Mouse (Mus musculus) kidney, adult 8-10 months (tissue): Measurements from ENCODE around the gene Hcrtr2.

ENCODE experiments used
- DNase-seq, 2 experiments: peaks; one replicate each; pipeline ENCODE4 v3.0.0; 2022

Gene Hcrtr2

DNA sequence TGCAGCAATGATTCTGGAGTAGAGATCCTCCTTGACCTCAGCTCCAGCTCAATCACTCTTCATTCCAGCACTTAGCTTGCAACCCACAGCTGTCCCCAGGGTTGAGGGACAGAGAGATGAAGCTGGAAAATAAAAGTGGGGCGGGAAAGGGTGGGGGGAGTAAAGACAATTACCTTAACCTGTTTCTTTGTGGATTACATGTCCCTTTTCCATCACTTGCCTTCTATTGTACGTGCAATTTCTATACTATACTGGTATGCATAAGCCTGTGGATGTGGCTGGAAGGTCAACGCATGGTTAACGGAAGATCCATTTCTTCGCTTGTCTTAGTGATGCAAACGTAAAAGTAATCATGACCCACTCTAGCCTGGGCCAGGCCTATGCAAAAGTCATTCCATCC is at the start of gene Hcrtr2:
Gene Hcrtr2, minus strand, starts transcription at position 101 of the 400 bp plus-strand sequence.
- no peak for DNase-seq

DNA sequence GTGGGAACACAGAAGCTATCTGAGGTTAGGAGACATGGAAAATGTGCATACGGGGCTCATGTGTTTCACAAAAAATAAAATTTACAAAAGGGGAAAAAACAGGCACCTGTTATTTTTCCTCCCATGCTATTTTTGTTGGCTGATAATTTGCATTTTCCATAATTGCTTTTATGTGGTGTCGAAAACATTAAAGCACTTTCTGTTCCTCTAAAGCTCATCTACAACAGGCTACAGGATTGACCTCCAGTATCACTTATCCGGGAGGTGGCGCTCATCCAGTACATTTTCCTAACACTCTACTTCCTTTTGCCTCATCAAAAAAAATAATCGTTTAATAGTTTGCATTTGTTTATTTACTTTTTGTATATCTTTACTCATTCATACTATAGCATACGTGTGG is 41.2 kb upstream of the Hcrtr2 start:
- no peak for DNase-seq

DNA sequence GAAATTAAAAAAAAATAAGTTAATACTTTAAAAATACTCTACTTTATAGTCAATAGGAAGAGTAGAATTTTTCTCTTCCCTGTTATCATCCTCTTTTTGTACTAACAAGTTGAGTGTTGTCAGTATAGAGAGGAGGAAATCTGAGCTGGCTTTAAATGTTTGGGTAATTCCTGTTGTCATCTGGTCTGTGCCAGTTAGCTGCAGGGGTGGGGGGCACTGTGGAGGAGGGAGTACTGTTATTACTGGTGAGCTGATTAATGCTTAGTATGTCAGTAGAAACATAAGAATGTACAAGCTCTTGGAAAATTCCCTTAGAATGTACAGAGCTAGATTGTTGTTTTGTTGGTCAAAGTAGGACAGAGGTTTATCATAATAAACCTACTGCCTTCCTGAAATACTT is 36.7 kb upstream of the Hcrtr2 start:
- no peak for DNase-seq

DNA sequence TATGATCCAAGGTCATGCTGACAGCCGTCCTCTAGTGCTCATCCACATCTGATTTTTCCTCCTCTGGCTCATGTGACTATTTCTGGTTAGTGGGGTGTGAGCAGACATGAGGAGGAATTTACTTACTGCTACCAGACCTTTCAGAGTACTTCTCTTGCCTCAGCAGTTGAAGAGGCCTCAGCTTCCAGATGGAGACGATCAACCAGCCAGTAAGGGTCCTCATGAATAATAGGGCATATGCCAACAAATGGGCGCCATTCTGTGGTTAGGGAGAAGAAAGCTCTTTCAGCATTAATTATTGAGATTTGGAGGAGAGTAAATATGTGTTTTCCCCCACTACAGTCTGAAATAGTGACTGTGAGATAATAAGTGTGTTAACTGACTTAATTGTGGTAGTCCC is 28.7 kb upstream of the Hcrtr2 start:
- no peak for DNase-seq

DNA sequence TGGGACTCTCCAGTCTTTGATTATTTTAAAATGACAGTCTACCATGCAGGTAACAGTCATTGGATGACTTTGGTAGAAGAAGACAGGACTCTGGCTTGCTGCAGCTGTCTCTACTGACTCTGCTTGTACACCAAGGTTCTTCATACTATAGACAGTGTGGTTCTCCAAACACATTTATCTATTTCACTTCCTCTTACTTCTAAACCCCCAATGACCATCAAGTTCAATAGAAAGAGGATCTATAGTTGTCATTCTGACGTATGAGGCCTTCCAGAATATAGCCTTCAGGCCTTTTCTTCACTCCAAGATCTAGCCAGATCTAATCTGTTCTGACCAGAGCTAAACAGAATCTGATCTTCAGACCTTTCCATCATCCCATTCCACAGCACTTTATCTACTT is 23.6 kb upstream of the Hcrtr2 start:
- DNase-seq, result no peak

DNA sequence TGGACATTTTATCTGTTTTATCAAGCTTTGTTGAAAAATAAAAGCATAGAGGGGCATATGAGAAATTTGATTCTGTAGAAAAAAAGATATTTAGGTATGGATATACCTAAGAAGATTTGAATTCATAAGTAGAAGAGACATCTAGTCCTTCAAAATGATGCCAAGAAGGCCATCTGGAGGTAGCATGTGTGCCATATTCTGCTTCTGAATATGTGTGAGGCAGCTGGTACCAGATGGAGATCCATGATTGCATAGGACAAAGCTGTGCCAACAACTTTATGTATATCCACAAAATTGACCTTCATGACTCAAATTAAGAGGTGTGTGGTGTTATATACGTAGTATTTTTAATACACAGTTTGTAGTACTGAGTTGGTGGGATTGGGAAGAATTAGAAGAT is 7.4 kb upstream of the Hcrtr2 start:
- no peak for DNase-seq

DNA sequence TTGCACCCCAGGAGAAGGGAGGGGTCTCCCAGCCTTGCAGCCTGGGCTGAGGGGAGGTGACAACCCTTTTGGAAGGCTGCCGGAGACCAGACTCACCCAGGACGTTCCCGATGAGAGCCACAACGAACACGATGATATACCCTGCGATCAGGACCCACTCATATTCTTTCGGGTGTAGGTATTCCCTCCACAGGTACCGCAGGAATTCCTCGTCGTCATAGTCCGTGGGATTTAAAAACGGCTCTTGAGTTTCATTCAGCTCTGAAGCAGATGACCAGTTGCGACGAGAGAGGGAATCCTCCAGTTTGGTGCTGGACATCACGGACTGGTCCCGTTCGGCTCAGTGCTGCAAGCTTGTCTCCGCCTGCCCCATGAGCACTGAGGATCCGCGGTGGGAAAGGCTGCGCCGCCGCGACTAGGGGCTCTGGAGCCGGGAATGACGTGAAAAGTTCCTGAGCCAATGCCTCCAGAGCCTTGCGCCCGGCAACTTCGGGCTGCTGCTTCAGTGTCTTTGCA is 412 bp downstream of the Hcrtr2 start:
- DNase-seq, result no peak

DNA sequence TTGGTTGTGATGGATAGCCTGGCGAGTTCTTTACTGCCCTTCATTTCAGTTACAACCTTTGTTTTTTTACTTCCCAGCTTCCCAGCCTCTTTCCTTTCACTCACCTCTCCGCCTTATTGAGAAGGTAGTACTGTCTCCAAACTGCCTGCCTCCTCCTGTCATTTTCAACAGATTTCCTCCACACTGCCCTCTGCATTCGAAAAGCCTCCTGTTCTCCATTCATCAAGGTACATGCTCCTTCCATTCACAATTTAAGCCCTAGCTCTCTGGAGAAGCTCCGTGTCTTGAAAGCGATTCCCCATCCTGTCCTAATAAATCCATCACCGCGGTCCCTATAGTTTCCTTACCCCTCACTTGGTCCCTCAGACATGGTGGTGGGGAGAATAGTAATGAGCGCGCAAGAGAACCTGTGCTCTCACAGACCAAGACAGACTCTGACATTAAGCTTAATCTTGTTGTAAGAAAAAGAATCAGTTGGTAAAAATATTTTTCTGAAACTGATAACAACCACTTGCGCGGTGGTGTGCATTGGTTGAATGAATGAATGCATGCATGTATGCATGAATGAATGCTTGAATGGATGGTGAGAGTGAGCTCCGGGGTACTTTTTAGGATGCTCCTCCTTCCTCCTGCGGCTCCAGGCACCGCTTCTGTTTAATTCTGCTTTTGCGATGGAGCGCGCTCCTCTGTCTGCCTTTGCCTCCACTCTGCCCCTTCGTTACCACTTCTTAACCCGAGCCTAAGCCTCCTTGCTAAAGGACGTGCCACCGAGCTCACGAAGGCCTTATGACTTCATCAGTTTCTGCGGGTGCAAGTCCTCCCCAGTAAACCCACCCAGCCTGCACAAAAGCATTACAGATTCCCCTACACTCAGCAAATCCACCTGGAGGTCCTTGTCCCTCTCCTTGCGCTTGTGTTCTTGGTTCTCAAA is 1.3 kb downstream of the Hcrtr2 start:
- no peak for DNase-seq

DNA sequence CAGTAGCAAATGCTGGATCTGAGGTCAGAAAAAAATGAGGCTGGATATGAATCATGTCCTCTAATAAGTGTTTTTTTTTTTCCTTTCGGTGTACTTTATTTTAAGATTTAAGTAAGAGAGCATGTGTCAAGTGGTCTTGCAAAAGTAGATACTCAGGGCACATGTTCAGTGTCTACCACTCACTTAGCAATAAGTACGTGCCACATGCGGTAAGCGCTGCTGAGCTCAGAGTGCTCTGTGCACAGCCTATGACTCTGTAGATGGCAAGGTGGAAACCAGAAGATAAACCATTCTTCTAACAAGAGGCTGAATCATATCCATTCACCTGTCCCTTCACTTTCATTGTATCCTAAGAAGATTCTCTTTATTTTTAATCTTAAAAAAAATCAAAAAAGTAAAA is 2.1 kb downstream of the Hcrtr2 start:
- DNase-seq, result no peak

DNA sequence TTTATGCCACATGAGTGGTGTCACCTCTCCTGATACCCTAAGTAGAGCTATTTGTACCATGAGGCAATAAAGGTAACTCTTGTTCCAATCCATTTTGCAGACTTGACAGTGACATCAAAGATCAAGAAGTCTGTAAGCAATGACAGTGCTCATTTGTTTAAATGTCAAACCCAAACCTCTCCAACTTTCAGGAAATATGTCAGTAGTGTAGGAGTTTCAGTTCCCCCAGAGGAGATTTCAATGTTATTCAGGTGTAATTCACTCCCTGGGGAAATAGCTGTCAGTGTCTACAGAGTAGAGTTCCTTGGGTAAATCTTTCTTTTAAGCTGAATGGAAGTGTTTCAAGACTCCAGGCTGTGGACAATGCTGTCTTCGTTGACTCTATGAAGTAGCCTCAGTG is 2.9 kb downstream of the Hcrtr2 start:
- DNase-seq, result no peak

DNA sequence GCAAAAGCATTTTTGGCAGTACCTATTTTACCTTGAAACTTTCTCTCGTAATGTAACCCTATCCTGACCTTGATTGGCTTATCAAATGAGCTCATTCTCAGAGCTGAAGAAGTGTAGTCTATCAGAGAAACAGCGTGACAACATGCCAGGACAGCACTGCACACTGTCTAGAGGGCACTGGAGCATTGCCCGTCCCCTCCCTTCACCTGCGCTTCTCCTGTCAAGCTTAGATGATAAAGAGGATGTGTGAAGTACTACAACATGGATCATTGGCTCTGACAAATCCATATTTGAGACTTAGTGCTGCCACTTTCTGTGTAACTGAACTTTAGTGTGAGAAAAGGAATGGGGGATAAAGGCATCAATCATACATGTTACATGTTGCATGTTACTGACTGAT is 5.4 kb downstream of the Hcrtr2 start:
- no peak for DNase-seq

DNA sequence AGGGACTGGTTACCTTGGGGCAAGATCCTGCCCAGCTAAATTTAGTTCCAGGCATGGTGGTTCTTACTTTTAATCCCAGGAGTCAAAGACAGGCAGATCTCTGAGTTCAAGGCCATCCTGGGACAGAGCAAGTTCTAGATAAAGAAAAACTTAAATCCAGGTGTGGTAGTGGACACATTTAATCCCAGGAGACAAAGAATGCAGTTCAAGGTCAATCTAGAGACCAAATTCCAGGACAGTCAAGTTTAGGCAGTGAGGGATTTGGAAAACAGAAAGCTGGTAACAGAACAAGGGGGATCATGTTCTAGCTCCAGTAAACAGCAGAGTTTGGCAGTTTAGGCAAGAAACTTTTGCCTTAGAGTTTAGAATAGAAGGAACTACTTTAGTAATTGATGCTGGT is 8.6 kb downstream of the Hcrtr2 start:
- DNase-seq, result no peak

DNA sequence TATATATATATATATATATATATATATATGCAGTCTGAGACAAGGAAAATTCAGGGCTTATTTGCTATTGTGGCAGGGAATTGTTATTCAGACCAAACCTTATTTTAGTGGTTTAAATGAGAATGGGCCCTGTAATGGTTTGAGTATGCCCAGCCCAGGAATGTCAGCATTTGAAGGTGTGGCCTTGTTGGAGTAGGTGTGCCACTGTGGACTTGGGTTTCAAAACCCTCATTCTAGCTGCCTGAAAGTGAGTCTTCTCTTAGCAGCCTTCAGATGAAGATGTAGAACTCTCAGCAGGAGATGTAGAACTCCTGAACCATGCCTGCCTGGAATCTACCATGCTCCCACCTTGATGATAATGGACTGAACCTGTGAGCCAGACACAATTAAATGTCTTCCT is 9.7 kb downstream of the Hcrtr2 start:
- DNase-seq, result no peak

DNA sequence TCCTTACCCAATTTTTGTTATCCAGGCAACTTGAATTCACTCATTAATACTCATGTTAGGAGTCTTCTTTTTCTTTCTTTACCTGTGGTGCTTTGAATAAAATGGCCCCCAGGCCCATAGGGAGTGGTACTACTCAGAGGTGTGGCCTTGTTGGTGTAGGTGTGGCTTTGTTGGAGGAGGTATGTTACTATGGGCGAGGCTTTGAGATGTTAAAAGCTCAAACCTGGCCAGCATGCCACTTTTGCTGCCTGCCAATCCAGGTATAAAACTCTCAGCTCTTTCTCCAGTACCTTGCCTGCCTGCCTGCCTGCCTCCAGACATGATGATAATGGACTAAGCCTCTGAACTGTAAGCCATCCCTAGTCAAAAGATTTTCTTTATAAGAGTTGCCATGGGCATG is 11.4 kb downstream of the Hcrtr2 start:
- DNase-seq, result no peak

DNA sequence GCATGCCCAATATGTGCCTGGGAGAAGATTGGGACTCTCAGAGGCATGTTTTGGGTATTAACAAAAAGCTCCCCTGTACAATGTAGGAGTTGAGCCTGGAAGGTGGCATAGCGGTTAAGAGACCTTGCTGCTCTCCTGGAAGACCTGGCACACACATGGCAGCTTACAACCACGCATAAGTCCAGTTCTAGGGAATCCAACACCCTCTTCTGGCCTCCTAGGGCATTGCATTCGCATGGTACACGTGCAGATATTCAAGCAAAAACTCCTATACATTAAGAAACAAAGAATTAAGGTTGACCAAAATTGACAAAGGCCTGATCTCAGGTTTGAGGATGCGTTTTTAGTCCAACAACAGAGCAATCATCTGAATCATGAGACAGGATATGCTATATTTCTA is 32.3 kb downstream of the Hcrtr2 start:
- no peak for DNase-seq

DNA sequence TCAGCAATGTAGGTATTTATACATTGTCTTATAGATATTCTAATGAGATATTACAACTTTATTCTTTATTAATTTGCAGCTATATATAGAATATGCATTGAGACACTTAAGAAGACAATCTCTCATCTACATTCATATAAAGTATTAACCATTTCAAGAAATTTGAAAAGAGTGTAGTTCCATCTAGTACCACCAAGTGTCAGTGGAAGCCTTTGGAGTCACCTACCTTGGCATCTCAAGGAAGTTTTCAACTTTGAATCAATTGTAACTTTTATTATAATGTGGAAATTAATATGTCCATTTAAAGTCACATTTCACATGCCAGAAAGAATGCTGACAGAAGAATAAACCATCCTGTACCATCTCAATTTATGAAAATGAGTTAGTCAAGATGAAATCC is 52.8 kb downstream of the Hcrtr2 start:
- no peak for DNase-seq

DNA sequence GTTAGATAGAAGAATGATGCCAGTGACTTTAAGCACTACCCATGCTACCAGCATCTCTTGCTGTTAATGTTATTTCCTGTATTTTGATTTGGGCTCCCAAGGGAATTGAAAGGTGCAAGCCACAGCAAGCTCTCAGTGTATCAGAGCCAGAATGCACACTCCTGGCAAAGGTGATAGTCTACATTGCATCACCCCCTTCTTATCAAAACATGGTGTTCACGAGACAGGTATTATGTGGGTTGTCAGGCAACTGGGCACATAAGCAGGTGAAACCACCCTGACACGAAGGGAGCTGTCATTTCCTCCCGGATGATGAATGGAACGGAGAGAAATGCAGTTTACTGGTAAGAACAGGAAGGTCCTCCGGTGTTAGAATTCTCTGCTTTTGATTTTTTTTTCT is 65.9 kb downstream of the Hcrtr2 start:
- no peak for DNase-seq

DNA sequence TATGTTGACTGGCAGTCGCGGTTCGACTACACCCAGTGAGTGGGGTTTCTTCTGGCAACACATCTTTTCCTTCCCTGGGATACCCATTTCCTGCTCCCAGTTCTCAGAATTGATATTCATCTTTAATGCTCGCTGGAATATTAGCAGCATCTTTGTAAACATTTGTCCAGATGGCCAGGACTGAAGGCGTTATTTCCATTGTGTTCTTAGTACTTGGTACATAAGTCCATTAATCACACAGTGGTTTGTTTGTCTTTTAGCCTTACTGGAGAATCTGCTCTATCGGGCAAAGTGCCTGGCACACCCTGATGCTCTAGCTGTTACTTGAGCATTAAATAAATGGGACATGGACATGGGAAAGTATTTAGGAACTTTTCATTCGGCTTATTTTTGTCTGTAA is 71.1 kb downstream of the Hcrtr2 start:
- no peak for DNase-seq

DNA sequence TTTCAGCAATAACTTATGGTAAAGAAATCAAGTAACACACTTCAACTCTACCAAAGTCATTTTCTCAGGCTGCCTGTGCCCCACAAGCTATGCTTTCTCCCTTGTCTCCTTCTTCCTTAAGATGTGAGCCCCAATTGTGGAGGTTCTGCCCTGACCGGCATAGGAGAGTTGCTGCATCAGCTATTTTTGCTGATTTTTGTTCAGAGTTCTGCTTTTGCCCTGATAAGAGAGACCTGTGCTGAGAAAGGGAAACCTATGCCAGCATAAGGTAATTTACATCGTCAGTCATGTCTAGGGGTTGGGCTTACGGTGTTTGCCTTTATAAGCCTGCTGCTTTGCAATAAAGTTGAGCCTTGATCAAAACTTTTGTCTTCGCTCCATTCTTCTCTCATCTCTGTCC is 71.5 kb downstream of the Hcrtr2 start:
- no peak for DNase-seq

DNA sequence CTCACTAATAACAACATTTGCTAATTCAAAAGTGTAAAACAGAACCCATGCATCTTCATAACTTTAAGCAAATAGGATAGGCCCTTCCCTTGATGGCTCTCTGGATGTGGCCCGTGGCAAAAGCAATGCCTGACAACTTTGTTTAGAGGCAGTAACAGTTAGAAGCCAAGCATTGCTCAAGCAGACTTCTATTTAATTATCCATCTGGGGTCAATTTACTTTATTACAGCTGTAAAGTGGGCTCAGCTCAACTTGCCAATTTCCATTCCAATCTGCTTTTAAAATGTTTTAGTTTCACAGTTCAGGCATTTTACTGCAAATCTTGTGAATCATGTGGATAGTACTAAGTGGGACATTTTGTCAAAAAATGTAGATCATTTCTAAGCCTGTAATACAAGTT is 81.3 kb downstream of the Hcrtr2 start:
- no peak for DNase-seq

DNA sequence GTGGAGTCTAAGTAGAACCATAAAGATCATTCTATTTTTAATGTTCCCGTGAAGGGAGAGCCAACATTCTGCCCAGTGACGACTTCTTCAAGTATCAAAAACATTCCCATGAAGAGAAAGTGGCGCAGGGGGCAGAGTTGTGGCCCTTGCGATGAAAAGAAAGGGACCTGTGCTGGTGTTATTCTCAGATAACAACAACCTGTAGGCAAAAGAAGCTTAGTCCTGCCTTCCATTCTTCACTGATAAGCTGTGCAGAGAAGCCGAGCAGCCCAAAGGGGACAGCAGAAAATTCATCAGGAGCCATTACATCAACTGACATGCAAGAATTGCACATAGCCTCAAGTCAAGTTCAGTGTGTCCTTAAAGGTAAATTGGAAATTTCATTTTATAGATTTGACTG is 85.7 kb downstream of the Hcrtr2 start:
- DNase-seq, result no peak

DNA sequence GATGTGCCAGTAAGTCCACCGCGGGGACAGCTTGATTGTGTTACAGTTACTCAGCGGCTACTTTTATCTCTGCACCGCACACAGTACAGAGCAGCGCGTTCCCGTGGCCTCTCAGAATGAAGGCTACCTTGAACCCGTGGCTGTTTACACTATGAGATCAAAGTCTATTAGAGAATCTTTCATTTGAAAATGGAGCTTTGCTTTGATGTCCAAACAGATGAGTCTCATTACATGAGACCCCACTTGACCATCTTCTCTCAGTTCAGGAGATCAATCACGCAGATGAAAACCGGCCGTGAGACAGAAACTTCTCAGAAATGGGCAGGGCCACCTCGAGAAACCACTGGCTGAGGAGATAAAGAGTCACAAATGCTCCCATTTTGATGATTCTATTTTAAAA is 86.4 kb downstream of the Hcrtr2 start:
- no peak for DNase-seq

DNA sequence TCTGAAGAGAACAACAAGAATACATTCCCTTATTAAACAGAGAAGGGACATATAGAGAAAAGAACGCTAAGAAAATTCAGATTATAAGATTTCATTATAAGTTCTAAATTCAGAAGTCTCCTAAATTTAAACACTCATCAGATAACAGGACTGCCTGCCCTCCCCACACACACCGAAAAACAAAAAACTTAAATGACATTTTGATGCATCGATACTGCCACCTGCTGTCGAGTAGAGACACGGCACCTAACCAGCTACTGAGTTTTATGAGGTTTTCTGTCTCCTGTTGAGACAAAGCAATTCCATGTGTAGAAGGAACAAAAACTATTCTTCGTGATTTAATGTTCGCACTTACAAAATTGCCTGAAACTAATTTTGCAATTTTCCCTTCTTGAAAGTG is 87.0 kb downstream of the Hcrtr2 start:
- peak; percentile 24 to 42 for DNase-seq

DNA sequence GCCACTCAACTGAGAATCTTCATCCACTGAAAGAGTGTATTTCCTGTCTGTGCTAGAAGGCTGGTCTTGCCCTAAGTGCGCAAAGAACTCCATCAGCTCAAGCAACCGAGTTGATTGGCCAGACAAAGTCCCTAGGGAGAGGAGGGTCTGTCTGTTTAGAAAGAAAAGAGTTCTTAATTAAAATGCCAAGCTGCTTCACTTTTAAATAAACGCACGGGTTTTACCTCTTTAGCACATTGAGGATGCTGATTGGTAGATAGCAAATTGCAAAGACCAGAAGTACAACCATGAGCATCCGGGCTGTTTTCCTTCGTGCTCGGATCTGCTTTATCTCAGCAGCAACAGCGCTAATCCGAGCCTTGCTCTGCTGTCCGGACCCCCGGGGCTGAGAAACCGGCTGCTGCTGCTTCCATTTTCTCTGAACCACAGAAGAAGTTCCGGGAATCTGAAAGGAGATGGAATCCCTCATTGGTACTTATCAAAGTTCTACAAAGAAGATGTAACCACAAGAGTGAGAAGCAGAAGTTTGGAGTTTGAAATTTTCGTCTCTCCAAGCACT is 87.6 kb downstream of the Hcrtr2 start:
- DNase-seq, result no peak

DNA sequence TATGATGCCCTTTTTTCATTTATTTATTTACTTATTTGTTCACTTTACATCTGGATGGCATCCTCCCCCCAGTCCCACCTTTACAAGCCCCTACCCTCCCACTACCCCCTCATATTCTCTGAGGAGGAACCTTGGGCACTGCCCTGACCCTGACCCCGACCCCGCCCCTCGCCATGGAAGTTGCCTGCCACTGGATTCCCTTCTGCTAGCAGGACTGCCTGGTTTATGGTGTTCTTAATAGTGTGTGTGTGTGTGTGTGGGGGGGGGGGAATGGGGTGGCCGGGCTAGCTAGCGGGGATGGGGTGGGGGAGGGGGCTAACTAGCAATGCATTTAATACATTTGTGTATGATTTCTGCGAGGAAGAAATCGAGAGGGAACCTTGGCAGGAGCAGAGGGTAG is 88.8 kb downstream of the Hcrtr2 start:
- DNase-seq, result no peak
